Mouse (Mus musculus): ENCODE measurements around the gene Enpep. TPM values are rescaled to one million over a fixed set of nuclear protein-coding genes. Genes with fewer than 3 reads are reported as not detected.

Enpep gene
- polyA plus RNA-seq, 1 experiment: not detected

- H3K4me3 ChIP-seq (ENCODE audit: insufficient read depth, poor library complexity, severe bottlenecking): no peak overlapping the region
- no peak overlapping the region for H3ac ChIP-seq (ENCODE audit: control insufficient read depth, insufficient read length, low read depth)
- H3K79me2 ChIP-seq (ENCODE audit: control insufficient read depth, insufficient read depth): no peaks in the 10 kb centered on the region
- H3K79me3 ChIP-seq (ENCODE audit: low read depth): no peaks in the 10 kb centered on the region
- no peaks in the 10 kb centered on the region for H3K27me3 ChIP-seq (ENCODE audit: control insufficient read depth, insufficient read depth, insufficient read length)
- TF ChIP-seq USF1 (IDR thresholded peaks at IDR 0.05; ENCODE audit: low read depth) (no peak), MYOG (IDR thresholded peaks at IDR 0.05; ENCODE audit: control insufficient read depth, extremely low read depth, insufficient read length) (no peak), CEBPB (IDR thresholded peaks at IDR 0.05; ENCODE audit: low read depth) (no peak), FOSL1 (IDR thresholded peaks at IDR 0.05; ENCODE audit: insufficient read depth, low read length, poor library complexity, severe bottlenecking) (no peak), CTCF (IDR thresholded peaks at IDR 0.05; ENCODE audit: control insufficient read depth, insufficient read depth, insufficient read length) (no peak), MYOD1 (IDR thresholded peaks at IDR 0.05; ENCODE audit: control insufficient read depth, insufficient read length, low read depth) (no peak), MAX (IDR thresholded peaks at IDR 0.05) (no peak)
- no peaks in the 10 kb centered on the region for H3K36me3 ChIP-seq (ENCODE audit: control insufficient read depth, insufficient read depth)
Measured at GRCm38 (mm10) chr3:129299874-129300273, 32.6 kb downstream of the Enpep start.

DNA sequence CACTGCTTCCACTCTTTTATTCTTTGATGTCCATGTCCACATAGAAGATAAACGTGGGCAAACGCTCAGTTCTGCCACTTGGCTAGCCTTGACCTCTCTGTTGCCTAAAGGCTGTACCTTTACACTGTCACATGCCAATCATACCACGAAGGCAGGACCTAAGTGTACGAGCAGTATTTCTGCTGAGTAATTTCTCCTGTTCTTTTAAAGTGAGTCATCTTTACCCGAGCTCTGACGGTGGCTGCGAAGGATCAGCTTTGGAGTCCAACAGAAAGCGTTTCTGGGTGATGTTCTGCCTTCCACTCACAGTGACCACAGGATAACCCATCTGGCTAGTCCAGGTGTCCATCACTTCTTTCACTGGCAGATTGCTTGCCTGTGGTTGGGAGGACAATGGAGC, 33.9 kb downstream of the Enpep start:
- TF ChIP-seq CTCF (IDR thresholded peaks at IDR 0.05; ENCODE audit: control insufficient read depth, insufficient read depth, insufficient read length): no peak
- no peak for TF ChIP-seq MYOD1 (IDR thresholded peaks at IDR 0.05; ENCODE audit: control insufficient read depth, insufficient read length, low read depth)
- TF ChIP-seq MYOG (IDR thresholded peaks at IDR 0.05; ENCODE audit: control insufficient read depth, extremely low read depth, insufficient read length): no peak
- TF ChIP-seq CEBPB (IDR thresholded peaks at IDR 0.05; ENCODE audit: low read depth): no peak
- TF ChIP-seq FOSL1 (IDR thresholded peaks at IDR 0.05; ENCODE audit: insufficient read depth, low read length, poor library complexity, severe bottlenecking): no peak
- no peak for TF ChIP-seq USF1 (IDR thresholded peaks at IDR 0.05; ENCODE audit: low read depth)
- no peak for TF ChIP-seq MAX (IDR thresholded peaks at IDR 0.05)
- Histone ChIP-seq H3K4me3 (ENCODE audit: insufficient read depth, poor library complexity, severe bottlenecking) (no peak overlapping the region), H3ac (ENCODE audit: control insufficient read depth, insufficient read length, low read depth) (no peak overlapping the region), H3K79me2 (ENCODE audit: control insufficient read depth, insufficient read depth) (no peaks in the 10 kb centered on the region), H3K79me3 (ENCODE audit: low read depth) (no peaks in the 10 kb centered on the region), H3K27me3 (ENCODE audit: control insufficient read depth, insufficient read depth, insufficient read length) (no peaks in the 10 kb centered on the region), H3K36me3 (ENCODE audit: control insufficient read depth, insufficient read depth) (no peaks in the 10 kb centered on the region)

- no peak for TF ChIP-seq FOSL1 (IDR thresholded peaks at IDR 0.05; ENCODE audit: insufficient read depth, low read length, poor library complexity, severe bottlenecking)
- TF ChIP-seq CTCF (IDR thresholded peaks at IDR 0.05; ENCODE audit: control insufficient read depth, insufficient read depth, insufficient read length): no peak
- no peak for TF ChIP-seq MYOD1 (IDR thresholded peaks at IDR 0.05; ENCODE audit: control insufficient read depth, insufficient read length, low read depth)
- no peak for TF ChIP-seq CEBPB (IDR thresholded peaks at IDR 0.05; ENCODE audit: low read depth)
- TF ChIP-seq USF1 (IDR thresholded peaks at IDR 0.05; ENCODE audit: low read depth): no peak
- no peak for TF ChIP-seq MYOG (IDR thresholded peaks at IDR 0.05; ENCODE audit: control insufficient read depth, extremely low read depth, insufficient read length)
- no peak for TF ChIP-seq MAX (IDR thresholded peaks at IDR 0.05)
- Histone ChIP-seq H3ac (ENCODE audit: control insufficient read depth, insufficient read length, low read depth) (no peak overlapping the region), H3K4me3 (ENCODE audit: insufficient read depth, poor library complexity, severe bottlenecking) (no peak overlapping the region), H3K79me2 (ENCODE audit: control insufficient read depth, insufficient read depth) (no peaks in the 10 kb centered on the region), H3K79me3 (ENCODE audit: low read depth) (no peaks in the 10 kb centered on the region), H3K36me3 (ENCODE audit: control insufficient read depth, insufficient read depth) (no peaks in the 10 kb centered on the region), H3K27me3 (ENCODE audit: control insufficient read depth, insufficient read depth, insufficient read length) (no peaks in the 10 kb centered on the region)
Measured at GRCm38 (mm10) chr3:129296994-129297393, 35.5 kb downstream of the Enpep start.

DNA sequence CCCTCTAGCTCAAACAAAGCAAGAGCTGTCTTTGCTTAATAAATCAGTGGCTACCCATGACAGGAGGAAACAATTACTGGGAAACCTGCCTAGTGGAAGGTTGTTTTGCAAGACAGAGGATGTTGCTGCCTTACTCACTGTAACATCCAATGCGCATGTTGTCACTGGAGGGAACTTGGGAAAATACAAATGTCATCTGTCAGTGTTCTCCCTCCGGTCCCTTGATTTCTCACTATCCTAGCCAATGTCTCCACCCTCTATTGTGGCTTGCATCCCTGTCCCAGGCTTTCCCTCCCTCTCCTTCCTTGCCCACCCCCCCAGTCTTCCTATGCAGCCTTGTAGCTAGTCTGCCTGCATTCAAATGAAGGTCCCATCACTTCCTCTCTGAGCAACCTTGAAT, 36.6 kb downstream of the Enpep start:
- Histone ChIP-seq H3K79me2 (ENCODE audit: control insufficient read depth, insufficient read depth) (no peaks in the 10 kb centered on the region), H3ac (ENCODE audit: control insufficient read depth, insufficient read length, low read depth) (no peak overlapping the region), H3K79me3 (ENCODE audit: low read depth) (no peaks in the 10 kb centered on the region), H3K4me3 (ENCODE audit: insufficient read depth, poor library complexity, severe bottlenecking) (no peak overlapping the region), H3K36me3 (ENCODE audit: control insufficient read depth, insufficient read depth) (no peaks in the 10 kb centered on the region), H3K27me3 (ENCODE audit: control insufficient read depth, insufficient read depth, insufficient read length) (no peaks in the 10 kb centered on the region)
- TF ChIP-seq CEBPB (IDR thresholded peaks at IDR 0.05; ENCODE audit: low read depth) (no peak), MYOD1 (IDR thresholded peaks at IDR 0.05; ENCODE audit: control insufficient read depth, insufficient read length, low read depth) (no peak), FOSL1 (IDR thresholded peaks at IDR 0.05; ENCODE audit: insufficient read depth, low read length, poor library complexity, severe bottlenecking) (no peak), USF1 (IDR thresholded peaks at IDR 0.05; ENCODE audit: low read depth) (no peak), MAX (IDR thresholded peaks at IDR 0.05) (no peak), MYOG (IDR thresholded peaks at IDR 0.05; ENCODE audit: control insufficient read depth, extremely low read depth, insufficient read length) (no peak), CTCF (IDR thresholded peaks at IDR 0.05; ENCODE audit: control insufficient read depth, insufficient read depth, insufficient read length) (no peak)

GRCm38 (mm10) chr3:129289536-129289935, 43.0 kb downstream of the Enpep start:
- H3K4me3 ChIP-seq (ENCODE audit: insufficient read depth, poor library complexity, severe bottlenecking): no peak overlapping the region
- H3K79me2 ChIP-seq (ENCODE audit: control insufficient read depth, insufficient read depth): no peaks in the 10 kb centered on the region
- no peak for TF ChIP-seq FOSL1 (IDR thresholded peaks at IDR 0.05; ENCODE audit: insufficient read depth, low read length, poor library complexity, severe bottlenecking)
- TF ChIP-seq CEBPB (IDR thresholded peaks at IDR 0.05; ENCODE audit: low read depth): no peak
- TF ChIP-seq MAX (IDR thresholded peaks at IDR 0.05): no peak
- TF ChIP-seq MYOD1 (IDR thresholded peaks at IDR 0.05; ENCODE audit: control insufficient read depth, insufficient read length, low read depth): no peak
- no peak for TF ChIP-seq CTCF (IDR thresholded peaks at IDR 0.05; ENCODE audit: control insufficient read depth, insufficient read depth, insufficient read length)
- TF ChIP-seq MYOG (IDR thresholded peaks at IDR 0.05; ENCODE audit: control insufficient read depth, extremely low read depth, insufficient read length): no peak
- TF ChIP-seq USF1 (IDR thresholded peaks at IDR 0.05; ENCODE audit: low read depth): no peak
- no peaks in the 10 kb centered on the region for H3K27me3 ChIP-seq (ENCODE audit: control insufficient read depth, insufficient read depth, insufficient read length)
- H3K79me3 ChIP-seq (ENCODE audit: low read depth): no peaks in the 10 kb centered on the region
- no peaks in the 10 kb centered on the region for H3K36me3 ChIP-seq (ENCODE audit: control insufficient read depth, insufficient read depth)
- H3ac ChIP-seq (ENCODE audit: control insufficient read depth, insufficient read length, low read depth): no peak overlapping the region

DNA sequence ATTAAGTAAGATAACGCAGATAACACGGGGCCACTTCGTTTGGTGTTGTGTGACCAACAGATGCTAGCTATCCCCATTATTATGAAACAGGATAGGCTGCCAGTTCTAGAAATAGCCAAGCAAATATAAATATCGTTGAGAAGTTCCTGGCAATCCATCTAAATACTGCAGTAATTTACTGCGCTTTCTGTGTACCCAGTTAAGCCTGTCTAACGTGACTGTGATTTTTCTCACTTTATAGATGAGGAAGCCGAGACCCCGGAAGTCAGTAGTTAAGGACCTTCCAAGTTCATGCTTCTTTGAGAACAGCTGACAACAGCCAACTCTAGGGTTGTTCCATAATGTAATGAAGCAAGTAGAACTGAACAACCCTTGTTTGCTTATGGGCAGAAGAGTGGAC, 45.4 kb downstream of the Enpep start:
- Histone ChIP-seq H3K36me3 (ENCODE audit: control insufficient read depth, insufficient read depth) (no peaks in the 10 kb centered on the region), H3K27me3 (ENCODE audit: control insufficient read depth, insufficient read depth, insufficient read length) (no peaks in the 10 kb centered on the region), H3K79me2 (ENCODE audit: control insufficient read depth, insufficient read depth) (no peaks in the 10 kb centered on the region), H3K4me3 (ENCODE audit: insufficient read depth, poor library complexity, severe bottlenecking) (no peak overlapping the region), H3K79me3 (ENCODE audit: low read depth) (no peaks in the 10 kb centered on the region), H3ac (ENCODE audit: control insufficient read depth, insufficient read length, low read depth) (no peak overlapping the region)
- TF ChIP-seq FOSL1 (IDR thresholded peaks at IDR 0.05; ENCODE audit: insufficient read depth, low read length, poor library complexity, severe bottlenecking) (no peak), MYOG (IDR thresholded peaks at IDR 0.05; ENCODE audit: control insufficient read depth, extremely low read depth, insufficient read length) (no peak), USF1 (IDR thresholded peaks at IDR 0.05; ENCODE audit: low read depth) (no peak), MYOD1 (IDR thresholded peaks at IDR 0.05; ENCODE audit: control insufficient read depth, insufficient read length, low read depth) (no peak), MAX (IDR thresholded peaks at IDR 0.05) (no peak), CTCF (IDR thresholded peaks at IDR 0.05; ENCODE audit: control insufficient read depth, insufficient read depth, insufficient read length) (no peak), CEBPB (IDR thresholded peaks at IDR 0.05; ENCODE audit: low read depth) (no peak)
